Mouse (Mus musculus): ENCODE measurements at regions not wholly inside any gene's neighbourhood (a gene's known extent, or its start where the extent isn't known, plus 50 kb on each side); places are given as distances from the start of the nearest gene placed in this dataset.

DNA sequence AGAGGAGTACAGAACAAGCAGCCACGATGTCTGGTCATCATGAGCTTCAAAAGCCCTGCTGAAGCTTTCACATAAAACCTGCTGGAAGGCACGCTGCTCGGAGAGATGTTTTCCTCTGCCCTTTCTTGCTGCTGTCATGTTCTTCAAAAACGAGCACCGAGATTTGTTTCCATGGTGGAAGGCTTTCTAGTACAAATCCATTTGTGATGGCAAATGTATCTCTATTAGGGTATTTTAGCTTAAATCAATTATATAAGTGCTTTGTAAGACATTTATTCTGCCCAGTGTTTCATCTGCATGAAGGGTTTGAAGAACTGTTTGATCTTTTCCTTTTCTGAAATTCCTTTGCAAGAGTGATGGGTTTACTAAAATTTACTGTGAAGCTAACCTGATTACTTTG lies 253.1 kb downstream of the Fam173b start:
- no peak for DNase-seq (ENCODE audit: low spot score)

GRCm38 (mm10) chr15:31855188-31855587 lies 253.5 kb downstream of the Fam173b start:
- DNase-seq (ENCODE audit: low spot score): no peak

- DNase-seq (ENCODE audit: low spot score): no peak
Observed at GRCm38 (mm10) chr15:31869100-31869499, 267.4 kb downstream of the Fam173b start.

DNA sequence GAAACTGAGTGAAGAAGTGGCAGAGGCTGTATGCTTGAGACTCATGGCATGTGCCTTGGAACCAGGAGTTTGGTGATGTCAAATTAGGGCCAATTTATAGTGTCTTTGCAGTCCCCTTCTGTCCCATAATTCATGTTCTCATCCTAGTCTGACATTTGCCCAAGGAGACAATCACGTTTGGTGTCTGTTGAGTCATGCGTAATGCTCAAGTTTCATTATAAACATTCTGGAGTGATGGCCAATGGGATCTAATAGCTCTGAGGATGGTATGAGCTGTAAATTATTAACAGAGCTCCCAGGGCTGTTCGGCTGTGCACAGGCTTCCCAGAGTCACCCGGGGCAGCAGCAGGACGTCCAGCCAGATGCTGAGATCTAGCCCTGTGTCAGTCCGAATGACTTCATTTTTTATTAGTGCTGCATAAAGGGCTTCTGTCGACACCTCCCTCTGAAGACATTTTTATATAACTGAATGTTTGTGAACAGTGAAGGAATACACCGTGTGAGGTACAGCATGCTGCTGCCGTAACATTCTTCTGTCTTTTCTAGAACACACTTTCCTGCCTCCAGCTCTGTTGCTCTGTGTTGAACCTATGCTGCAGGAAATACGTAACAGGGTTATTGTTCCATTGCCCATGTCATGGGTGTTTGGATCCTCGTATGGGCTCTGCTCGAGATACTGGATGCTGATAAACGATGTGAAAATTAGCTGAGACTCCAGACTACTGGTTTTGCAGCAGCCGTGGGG lies 268.2 kb downstream of the Fam173b start:
- peak; percentile 46 for DNase-seq (ENCODE audit: low spot score)

DNA sequence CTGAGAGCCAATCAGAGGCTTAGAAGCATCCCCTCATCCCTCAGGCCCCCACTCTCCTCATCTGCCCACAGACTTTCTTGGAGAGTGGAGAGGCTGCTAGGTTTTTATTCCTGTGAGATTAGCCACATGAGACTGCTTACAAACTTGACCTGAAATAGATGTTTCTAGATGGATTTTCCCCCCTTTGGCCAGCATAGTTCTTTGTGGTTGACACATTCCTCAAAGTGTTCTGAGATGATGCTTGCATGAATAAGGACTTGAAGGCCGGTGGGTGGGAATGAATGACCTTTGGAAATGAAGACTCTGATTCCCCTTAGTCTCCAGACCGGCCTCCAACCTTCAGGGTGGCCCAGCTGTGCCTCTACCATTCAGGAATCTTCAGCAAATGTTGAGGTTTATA lies 273.8 kb downstream of the Fam173b start:
- no peak for DNase-seq (ENCODE audit: low spot score)

GRCm38 (mm10) chr15:31880479-31880878 lies 278.8 kb downstream of the Fam173b start:
- DNase-seq (ENCODE audit: low spot score): peak; percentile 34

DNA sequence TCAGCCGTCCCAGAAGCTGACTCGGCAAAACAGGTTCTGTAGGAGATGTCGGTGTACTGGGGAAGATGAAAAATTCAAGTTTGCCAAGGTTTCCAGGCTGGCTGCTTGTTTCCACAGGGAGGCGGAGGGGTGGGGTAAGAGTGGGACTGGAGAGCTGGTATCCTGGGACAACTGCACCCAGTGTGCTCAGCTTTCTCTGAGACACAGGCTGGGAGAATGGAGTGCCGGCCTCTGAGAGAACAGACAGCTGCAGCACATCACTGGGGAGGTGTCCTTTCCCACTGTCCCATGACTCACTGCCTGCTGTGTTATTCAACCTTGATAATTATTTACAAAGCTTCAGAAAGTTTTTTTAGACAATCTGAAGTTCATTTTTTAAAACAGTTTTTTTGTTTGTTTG lies 280.7 kb downstream of the Fam173b start:
- DNase-seq (ENCODE audit: low spot score): no peak

DNA sequence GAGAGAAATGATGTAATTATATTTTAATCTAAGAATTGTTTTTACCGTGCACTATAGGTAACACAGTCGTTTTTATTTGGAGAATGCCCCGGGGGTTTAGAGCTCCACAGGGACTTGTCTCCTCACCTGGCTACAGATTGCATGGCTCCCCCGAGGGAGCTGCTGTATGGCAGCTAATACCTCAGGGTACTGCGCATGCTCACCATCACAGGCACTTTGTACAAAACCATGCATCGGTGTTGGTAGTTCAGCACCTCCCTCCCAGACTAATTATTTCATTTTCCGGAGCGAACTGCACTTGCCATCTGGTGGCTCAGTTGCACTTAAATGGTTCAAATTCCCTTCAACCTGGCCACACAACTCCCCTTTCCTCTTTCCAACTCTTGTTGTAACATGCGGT lies 281.9 kb downstream of the Fam173b start:
- no peak for DNase-seq (ENCODE audit: low spot score)

GRCm38 (mm10) chr15:31898904-31899650 lies 278.0 kb upstream of the Tas2r119 start:
- no peak for DNase-seq (ENCODE audit: low spot score)

GRCm38 (mm10) chr15:31900325-31900724 lies 276.8 kb upstream of the Tas2r119 start:
- DNase-seq (ENCODE audit: low spot score): no peak

DNA sequence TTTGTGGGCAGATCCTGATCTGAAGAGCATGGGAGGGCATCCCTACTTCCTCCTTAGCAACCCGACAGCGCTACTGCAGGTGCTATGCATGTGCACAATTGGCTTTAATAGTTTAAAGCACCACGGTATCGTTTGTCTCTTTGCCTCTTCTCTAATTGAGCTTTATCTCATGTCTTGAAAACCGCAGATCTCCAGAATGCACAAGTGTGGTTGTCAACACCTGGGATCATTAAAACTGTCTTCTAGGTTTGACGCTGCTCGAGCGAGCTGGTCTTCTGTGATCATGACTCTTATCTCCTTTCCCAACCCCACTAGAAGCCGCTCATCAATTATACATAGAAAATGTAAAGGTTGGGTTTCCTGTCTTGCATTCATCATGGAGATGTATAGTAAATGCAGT lies 268.7 kb upstream of the Tas2r119 start:
- DNase-seq (ENCODE audit: low spot score): no peak

- no peak for DNase-seq (ENCODE audit: low spot score)
Observed at GRCm38 (mm10) chr15:31911978-31912377, 265.1 kb upstream of the Tas2r119 start.

- DNase-seq (ENCODE audit: low spot score): no peak
Observed at GRCm38 (mm10) chr15:31921485-31921884, 255.6 kb upstream of the Tas2r119 start.

DNA sequence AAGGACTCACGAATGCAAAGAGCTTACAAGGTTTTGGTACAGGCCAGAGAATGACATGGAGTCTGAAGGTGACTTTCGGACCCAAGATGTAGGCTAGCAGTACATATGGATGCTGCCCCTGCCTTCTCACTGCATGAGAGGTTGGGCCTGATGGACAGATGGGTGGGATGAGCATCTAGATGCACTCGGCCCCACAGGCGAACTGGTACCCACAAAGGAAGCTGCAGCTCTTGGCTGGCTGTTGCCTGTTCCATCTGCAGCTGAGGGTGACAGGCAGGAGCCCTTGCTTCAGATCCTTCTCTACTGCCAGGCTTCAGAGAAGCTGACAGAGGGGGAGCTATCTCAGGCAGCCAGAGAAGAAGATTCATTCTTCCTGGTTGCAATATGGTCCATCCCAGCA lies 216.8 kb upstream of the Tas2r119 start:
- no peak for DNase-seq (ENCODE audit: low spot score)

- DNase-seq (ENCODE audit: low spot score): no peak
Observed at GRCm38 (mm10) chr15:31961963-31962362, 215.1 kb upstream of the Tas2r119 start.

DNA sequence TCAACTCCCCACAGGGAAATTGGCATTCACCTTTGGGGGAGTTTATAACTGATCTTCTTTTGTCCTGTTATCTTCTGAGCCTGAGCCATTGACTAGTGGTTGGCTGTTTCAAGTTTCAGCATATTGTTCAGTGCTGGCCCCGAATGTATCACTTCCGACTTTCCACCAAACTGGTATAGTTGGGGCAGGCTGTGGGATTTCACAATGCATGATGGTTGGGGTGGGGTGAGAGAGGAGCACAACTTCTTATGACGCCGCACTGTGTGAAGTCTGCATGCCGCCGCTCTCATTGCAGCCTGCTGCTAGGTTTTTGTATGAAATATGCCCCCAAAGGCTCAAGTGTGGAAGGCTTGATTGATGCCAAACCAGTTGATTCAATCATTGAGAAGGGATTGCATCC lies 212.2 kb upstream of the Tas2r119 start:
- DNase-seq (ENCODE audit: low spot score): no peak

DNA sequence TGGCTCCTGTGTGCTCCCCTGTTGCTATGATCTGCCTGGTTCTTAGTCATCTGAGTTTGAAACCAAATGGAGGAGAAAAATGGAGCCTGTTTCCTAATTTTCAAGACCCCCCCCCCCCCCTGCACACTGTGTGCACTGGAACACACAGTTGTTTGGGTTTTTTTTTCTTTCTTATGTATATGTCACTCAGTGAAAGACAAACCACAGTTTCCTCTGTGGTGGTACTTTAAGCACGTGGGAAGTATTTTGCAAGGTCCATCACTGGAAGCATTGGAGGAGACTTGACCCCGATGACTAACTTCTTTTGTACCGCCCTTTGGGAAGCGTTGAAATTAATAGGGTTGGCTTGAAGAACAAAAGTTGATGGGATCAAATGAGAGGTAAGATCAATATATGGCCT lies 211.5 kb upstream of the Tas2r119 start:
- DNase-seq (ENCODE audit: low spot score): no peak

DNA sequence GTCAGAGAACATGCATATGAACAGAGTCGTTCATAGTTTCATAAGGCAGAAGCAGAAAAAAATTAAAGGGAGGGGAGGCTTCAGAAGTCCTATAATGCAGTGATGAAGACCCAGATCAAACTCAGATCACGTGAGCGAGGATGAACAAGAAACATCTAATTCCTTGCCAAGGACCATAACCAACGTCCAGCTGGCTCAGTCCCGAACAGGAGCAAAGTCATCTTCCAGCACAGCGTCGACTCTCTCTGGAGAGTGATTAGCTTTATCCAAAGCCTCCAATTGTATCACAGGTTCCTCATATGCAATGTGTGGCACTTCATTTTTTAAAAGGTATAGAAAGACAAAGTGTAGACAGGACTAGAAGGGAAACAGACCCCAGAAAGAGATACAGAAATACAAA lies 204.2 kb upstream of the Tas2r119 start:
- no peak for DNase-seq (ENCODE audit: low spot score)

GRCm38 (mm10) chr15:31973889-31974288 lies 203.2 kb upstream of the Tas2r119 start:
- no peak for DNase-seq (ENCODE audit: low spot score)

- DNase-seq (ENCODE audit: low spot score): no peak
Observed at GRCm38 (mm10) chr15:31976461-31976860, 200.6 kb upstream of the Tas2r119 start.

- no peak for DNase-seq (ENCODE audit: low spot score)
Observed at GRCm38 (mm10) chr15:31977563-31977962, 199.5 kb upstream of the Tas2r119 start.

- DNase-seq (ENCODE audit: low spot score): peak; percentile 12
Observed at GRCm38 (mm10) chr15:31979961-31980360, 197.1 kb upstream of the Tas2r119 start.

DNA sequence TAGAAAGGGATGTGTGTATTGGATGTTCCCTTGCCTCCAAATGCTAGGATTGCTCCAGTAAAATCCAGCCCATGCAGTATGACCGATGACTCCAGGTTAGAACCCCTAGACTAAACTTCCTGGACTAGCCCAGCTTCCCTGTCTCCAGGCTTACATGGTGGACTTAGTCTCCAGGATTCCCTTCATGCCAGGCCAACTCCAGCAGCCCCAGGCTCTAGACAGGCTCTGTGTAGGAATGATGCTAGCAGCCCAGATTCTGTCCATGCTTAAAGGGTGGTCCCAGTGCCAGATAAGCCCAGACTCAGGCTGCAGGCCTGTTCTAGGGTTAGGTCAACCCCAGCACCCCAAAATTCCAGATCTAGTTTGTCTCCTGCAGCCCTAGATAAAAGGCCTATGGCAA lies 196.3 kb upstream of the Tas2r119 start:
- no peak for DNase-seq (ENCODE audit: low spot score)

DNA sequence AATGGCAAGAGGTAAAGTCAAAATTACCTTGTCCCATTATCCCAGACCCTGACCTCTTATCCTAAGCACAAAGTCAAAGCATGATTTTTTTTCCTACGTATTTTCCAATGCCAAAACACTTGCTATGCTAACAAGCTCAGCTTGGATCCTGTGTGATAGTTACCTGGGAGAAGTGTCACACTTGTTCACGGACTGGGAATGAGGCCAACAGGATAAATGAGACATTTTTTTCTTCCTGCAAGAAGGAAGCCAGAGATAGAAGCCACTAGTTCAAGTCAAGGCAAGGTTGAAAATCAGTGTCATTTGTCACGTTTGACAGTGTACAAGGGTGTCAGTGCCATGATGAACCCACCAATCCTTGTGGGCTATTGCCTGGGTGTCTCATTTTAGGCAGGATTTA lies 189.8 kb upstream of the Tas2r119 start:
- DNase-seq (ENCODE audit: low spot score): no peak
